Mouse (Mus musculus) urinary bladder, adult 18-20 months (tissue): ENCODE measurements around the gene Tcaf1.

ENCODE experiments used
- DNase-seq, 2 experiments: peaks; one replicate each; pipeline ENCODE4 v3.0.0; 2022; ENCODE audit warnings: low spot score in 2 of 2, mixed read lengths in 2 of 2

The Tcaf1 gene

DNA sequence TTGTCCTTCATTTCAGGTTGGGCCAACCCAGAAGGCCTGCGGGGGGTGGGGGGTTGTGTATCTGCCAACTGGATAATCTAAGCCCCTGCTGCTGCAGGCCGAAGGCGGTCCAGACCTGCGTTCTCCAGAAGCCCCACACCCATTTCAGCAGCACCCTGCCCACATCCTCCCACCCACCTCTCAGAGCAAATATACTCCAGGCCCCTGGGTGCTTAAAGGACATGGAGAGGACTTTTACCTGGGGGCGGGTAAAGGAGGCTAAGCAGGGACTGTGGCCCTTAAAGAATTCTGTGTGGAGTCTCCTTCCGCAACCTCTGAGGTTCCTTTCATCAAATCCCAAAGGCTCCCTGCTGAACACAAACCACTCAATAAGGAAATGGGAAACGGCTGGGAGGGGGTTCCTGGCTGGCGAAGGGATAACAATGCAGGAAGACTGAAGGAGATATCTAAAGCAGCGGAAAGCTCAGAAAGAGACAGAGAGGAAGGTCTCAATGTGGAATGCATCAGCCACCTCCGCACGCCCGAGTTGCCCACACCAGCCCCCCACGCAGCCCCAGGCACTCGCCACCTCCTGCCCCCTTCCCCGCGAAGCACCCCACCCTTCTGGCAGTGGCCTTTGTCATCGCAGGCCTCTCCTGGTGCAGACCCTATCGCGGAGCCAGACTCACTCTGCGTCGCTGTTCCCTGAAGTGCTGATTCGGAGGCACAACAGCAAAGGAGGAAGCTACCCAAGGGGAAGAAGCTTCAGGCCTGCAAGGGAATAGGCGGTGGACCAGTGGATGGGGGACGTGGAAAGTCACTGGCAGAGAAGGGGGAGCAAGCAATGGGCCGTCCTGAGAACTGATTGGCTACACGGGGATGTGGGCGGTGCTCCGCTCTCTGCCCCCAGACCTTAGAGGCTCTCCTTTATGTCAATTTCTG is at the start of gene Tcaf1:
Tcaf1 (minus strand) TSS at position 798 of the 921 bp plus-strand sequence.
- peak; percentile 12 to 58 for DNase-seq

DNA sequence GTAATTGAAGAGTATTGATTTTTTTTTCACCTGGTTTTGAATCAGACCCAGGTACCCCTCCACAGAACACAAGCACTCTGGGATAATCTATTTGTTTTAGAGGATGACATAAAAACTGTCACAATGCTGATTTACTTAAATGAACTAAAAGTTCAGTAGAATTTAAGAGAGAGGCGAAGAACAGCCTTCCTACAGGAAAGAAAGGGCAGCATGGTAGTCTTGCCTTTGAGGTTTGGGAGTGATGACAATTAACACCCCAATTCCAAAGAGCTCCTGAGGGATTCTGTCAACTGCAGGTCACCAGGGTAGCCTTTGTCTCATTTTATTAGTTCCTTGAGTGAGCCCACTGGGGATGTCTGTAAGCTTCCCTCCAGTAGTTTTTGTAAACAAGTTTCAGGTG is 46.2 kb upstream of the Tcaf1 start, which contains the start of gene Olfr38:
Olfr38 (plus strand) TSS at position 301 of the 400 bp plus-strand sequence.
- DNase-seq = no peak

DNA sequence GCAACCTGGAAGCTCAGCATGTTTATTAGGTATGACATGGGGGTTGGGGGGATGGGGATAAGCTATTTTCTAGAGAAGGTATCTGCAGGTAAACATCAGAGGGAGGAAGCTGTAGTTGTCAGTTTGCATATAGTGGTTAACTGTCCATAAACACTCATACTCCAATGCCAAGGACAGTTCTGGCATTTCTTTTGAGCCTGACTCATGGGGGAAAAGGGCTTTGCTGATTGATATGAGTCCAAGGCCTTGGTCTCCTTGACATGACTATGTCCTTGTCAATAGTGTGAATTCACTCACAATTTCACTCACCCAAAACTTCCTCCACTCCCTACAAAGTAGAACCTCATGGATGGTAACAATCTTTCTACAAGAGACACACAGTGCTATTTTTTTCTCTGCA is 38.0 kb upstream of the Tcaf1 start:
- DNase-seq = no peak

DNA sequence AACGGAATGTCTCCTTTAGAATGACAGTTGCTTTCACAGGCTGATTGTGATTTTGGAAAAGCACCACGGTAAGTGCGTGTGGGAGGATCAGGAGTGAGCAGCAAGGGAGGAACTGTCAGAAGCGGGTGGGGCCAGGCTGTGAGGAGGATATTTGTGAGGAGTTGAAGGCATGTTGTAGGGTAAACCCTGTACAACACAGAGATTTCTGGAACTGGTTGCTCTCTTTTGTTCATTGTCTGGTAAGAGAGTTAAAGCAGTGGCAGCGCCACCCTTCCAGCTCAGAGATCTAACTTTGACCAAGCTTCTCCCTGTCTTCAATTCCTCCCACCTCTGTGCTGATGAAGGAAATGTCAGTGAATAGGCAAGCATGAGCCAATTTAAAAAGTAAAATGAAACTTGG is 32.4 kb upstream of the Tcaf1 start:
- DNase-seq = no peak

DNA sequence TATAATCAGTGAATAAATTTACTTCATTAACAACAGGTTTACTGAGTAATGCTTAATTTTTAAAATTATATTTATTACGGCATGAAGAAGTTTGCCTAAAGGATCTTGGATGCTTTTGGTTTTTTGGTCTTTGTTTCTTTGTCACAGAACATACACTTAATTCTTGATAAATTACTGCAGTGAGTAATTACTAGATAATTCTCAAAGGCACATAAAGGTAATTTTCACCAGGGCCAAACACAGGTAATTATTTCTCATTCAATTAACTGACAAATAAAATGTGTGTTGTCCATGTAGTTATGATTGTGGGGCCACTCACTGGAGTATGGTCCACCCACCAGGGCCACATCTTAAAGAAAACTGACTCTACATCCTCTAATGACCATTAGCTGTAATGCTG is 29.2 kb upstream of the Tcaf1 start, which contains the start of gene Olfr453:
Olfr453 (plus strand) TSS at position 301 of the 400 bp plus-strand sequence.
- no peak for DNase-seq

DNA sequence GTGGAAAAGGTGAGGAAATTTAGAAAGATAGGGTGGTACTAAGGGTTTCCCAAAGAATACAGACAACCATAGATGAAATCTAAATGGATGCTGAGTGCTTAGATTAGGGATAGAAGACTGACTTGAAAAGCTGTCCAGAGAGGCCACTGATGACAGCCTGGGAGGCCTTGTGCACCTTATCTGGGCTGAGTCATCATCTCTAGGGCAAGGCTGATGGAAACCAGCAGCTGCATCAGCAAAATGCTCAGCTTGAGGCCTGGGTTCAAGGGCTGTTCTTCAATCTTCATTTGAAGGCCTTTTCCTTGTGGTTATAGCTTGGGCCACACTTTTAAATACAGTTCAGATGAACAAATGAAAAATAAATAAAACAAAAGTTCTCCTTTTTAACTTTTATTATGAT is 8.1 kb upstream of the Tcaf1 start:
- no peak for DNase-seq

DNA sequence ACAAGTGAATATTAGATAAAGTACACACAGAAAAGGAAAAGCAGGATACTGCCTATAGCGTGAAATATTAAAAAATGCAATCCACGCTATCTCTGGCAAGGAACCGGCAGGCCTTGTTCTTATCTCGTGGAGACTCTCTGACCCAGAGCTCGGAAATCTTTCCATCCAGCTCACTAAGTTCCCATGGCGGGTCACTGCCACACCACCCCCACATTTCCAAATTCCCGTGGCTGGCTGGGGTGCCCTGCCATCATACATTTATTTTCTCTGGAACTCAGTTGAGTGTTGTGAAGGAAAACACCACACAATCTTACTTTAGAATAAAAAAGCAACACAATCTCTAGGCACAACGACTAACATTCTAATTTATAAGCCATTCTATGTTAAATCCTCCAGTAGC is 4.8 kb upstream of the Tcaf1 start:
- no peak for DNase-seq

DNA sequence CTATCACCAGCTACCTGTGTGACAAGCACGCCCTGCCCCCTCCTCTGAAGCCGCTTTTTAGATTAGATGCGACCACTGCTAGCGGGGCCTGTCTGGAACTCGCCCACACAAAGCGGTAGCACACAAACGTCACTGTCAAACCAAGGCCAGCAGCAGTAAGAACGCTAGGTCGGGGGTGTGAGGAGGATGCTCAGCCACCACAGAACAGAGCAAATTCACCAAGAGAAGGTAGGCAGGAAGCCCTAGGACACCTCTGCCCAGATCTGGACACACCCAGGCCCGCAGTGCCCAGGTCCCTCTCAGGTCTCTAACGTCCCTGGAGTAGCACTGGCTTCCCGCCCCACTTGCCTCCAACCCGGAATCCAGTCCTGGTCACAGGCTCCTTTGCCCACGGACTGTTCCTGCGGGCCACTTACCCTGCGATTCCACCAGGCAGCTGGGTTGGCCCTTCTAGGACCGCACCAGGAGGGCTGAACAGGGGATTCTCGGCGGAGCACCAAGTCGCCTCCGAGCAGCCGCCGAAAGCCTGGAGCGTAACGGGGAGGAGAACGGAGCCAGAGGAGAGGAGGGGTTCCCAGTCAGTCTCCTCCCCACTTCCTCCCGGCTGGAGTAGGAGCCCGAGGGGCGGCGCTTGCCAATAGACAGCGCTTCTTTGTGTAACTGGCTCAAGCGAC is 17.2 kb downstream of the Tcaf1 start:
- peak; percentile 69 to 76 for DNase-seq

DNA sequence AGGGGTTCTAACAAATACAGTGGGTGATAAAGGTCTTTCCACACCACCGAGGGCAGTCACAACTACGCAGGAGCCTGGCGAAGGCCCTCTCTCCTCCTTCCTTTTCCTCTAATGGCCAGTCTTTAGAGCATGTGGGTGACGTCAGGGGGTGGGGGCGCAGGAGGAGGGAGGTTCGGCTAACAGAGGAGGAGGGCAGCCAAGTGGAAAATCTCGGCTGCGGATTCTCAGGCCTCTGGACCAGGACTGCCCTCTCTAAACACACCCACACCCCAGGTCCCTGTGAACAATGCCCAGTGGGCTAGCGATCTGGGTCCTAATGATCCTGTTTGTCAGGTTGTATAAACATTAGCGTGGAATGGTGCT is 17.8 kb downstream of the Tcaf1 start:
- DNase-seq = peak; percentile 47 to 79

DNA sequence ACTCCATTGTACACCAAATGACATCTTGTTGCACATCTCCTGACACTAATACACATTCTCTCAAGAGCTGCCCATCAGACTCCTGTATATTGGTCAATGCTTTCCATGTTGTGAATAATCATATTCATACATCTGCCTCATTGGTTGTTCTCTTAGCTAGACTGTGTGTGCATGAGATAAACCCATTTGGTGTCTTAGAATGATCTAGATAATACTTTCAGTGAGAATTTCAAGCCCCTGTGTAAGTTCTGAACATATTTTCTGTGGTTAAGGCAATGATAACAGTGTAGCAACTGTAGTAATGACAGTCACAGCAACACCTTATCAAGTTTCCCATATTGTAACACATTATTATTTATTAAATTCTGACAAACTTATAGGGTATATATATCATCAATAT is 20.1 kb downstream of the Tcaf1 start:
- DNase-seq = no peak

DNA sequence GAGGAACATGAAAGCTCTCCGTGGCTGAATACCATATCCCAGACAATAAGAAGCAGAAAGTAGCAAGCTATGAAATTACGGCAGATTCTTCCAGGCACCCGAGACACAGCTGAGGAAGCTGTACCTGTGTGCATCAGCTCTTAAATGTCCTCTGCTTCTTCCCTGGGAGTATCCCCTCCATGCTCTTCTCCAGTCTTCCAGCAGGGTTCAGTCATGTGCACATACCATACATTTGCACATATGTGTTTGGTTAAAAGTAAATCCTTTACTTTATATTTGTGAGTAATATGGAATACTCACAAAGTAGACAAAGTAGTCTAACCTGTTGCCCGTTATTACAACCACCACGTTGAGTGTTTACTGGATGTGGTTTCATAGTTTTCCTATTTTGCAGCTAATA is 22.0 kb downstream of the Tcaf1 start:
- DNase-seq = no peak

DNA sequence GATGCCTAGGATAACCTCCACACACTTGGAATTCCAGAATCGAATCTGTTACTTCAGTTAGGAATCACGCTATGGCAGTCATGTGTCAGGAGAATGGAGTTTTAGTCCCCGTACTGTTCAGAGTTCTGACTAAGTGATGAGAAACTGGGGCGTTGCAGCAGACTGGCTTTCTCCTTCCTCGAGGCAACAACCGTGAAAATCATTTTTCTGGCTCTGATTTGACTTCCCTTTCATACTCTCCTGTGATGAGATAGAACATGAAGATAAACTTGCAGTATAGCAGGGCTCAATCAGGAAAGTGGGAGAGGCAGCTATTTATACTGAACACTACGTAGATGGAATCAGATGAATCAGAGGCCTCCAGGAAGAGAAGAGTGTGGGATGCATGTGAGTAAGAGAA is 29.8 kb downstream of the Tcaf1 start:
- no peak for DNase-seq

DNA sequence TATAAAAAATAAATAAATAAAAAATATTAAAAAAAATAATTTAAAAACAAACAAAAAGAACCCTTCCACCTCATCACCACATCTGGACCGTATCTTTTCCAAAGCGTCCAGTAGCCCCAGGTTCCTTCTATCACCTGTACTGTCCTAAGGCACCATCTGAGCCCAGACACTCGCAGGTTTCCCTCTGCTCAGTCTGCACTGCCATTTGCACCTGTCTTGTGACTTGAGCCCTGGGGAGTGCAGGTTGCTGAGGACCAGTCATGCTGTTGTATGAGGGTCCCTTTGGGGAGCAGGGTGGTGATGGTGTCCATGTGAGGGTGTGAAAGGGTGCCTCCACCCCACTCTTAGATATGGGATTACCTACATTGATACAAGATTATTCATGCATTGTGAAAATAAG is 33.9 kb downstream of the Tcaf1 start:
- no peak for DNase-seq

DNA sequence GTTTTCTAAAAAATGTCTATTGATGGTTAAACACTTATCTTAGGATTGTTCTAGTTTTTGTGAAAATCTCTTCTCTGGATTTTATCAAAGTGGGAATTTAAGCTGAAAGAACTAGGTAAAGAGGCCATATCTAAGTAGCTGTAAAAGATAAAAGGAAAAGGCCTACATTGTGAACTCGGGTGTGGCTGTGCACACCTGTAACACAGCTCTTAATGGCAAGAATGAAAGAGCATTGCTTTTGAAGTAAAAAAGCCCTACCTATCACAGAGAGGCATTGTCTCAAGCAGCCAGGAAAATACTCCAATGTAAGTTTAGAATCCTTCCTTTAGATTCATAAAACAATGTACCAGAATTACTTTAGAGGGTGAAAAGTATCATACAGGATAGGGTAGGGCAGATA is 38.1 kb downstream of the Tcaf1 start:
- no peak for DNase-seq

DNA sequence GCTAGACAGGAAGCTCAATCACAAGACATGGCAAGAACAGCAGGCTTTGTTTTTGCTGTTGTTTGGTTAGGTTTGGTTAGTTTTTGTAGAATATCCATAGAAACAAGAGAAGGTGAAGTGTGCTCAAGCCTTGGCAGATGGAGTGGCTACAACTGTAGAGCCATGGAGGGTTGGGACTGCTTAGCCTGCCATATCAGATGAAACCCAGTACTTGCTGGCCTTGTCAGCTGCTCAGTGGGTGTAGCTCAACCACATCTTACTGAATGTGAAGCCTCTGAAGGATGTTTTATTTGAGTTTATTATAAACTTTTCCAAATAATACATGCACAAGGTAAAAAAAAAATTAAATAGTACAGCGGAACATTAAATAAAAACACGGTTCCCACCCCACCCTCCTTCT is 42.2 kb downstream of the Tcaf1 start:
- no peak for DNase-seq

DNA sequence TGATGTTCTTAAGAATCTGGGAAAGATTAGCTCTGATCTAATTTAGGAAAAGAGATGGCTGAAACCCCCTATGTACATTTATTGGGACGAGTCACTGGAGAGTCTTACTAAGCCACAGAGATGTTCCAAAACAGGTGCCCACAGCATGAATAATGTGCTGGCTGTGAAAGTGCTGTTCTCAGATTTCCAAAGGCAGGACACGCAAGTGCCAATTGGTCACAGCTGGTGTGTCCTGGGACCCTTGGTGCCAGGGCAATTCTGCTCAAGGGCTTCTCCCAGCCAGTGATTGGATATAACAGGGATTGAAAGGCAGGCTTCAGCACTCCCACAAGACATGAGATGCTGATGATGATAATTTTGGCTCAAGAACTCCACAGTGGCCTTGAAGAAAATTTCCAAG is 48.1 kb downstream of the Tcaf1 start:
- DNase-seq = no peak

DNA sequence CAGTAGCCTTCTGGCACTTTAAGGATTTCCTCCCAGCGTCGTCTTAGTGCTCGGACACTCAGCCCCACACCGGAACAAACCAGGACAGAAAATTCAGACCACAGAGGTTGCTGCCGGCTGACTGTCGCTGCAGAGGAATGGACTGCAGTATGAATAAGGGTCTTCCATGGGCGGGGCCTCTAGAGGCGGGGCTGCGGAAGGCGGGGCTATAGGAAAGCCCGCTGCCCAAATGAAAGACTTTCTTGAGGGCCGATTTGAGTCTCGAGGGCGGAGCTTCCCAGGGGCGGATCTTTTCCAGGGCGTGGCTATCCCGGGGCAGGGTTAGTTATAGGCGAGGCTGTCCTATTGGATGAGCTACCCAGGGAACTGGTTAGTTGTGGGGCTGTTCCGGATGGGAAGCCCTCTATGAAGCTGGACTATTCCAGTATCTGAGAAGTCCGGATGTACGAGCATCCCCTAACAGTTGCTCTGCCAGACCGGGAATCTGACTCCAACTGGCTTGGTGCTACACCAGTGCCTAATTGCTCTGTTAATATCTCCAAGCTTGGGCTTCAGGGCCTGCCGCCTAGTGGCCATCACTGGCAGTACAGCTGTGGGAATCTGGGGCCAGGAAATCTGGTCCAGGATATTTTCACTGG is 64.9 kb downstream of the Tcaf1 start, which contains the start of gene Tcaf2:
Tcaf2 (minus strand) TSS at position 343 of the 638 bp plus-strand sequence.
- peak; percentile 86 to 94 for DNase-seq

DNA sequence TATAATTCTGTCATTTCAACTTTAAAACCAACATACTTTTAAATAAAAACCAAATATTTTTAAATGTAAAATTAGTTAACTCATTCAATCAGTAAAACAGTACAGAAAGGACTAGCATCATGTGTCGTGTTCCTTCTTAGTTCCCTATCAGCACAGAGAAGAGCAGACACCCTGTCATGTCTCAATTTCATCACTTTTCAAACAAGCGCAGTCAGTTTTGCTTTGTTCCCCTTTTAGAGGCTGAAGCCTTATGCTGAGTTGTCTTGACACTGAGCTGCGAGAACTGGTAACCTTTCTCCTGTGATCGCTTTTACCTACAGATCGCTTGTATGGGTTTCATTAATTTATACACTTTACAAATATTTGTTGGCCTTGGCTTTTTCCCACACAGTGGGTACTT is 75.5 kb downstream of the Tcaf1 start:
- DNase-seq = no peak

DNA sequence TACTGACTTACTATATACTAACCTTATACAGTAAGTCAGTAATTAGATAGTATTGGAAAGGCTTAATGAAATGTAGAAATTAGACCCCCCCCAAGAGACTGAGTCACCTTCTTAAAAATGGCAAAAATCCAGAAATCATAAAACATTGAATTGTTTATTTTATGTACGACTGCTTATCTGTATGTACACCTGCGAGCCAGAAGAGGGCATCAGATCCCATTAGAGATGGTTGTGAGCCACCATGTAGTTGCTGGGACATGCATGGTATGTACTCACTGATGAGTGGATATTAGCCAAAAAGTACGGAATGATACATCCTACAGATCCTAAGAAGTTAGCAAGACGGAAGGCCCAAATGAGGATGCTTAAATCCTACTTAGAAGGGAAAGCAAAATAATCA is 78.5 kb downstream of the Tcaf1 start:
- DNase-seq = no peak
